Mouse (Mus musculus) left cerebral cortex, postnatal 25 days (tissue): ENCODE results near the gene Itch. TPM values are rescaled to one million over a fixed set of nuclear protein-coding genes. Genes with fewer than 3 reads are reported as not detected.
A peak's percentile ranks its signal among the peaks of the same experiment; 100 is the strongest.
"Not testable (repeated sequence)": the region's sequence is repeated elsewhere in the genome, so short reads cannot be mapped to it uniquely, and the experiment has no call there.

ENCODE experiments used
- DNase-seq, 2 experiments: peaks; one replicate each; pipeline ENCODE4 v3.0.0; 2022; ENCODE audit warnings: low spot score in 2 of 2, mixed read lengths in 1 of 2
- intact Hi-C: fragments of 180-260 bp; cut with DNase I; formaldehyde crosslinking; loops from one replicate; pipeline ENCODE4 v1.15.1; 2025
- total RNA-seq, 2 experiments: library from RNA; stranded (reverse); gene quantifications; 2 replicates each; pipeline ENCODE4 v1.2.3; 2021

Itch gene
- 10 to 100 TPM; 52.0 to 52.1 TPM for total RNA-seq

DNA sequence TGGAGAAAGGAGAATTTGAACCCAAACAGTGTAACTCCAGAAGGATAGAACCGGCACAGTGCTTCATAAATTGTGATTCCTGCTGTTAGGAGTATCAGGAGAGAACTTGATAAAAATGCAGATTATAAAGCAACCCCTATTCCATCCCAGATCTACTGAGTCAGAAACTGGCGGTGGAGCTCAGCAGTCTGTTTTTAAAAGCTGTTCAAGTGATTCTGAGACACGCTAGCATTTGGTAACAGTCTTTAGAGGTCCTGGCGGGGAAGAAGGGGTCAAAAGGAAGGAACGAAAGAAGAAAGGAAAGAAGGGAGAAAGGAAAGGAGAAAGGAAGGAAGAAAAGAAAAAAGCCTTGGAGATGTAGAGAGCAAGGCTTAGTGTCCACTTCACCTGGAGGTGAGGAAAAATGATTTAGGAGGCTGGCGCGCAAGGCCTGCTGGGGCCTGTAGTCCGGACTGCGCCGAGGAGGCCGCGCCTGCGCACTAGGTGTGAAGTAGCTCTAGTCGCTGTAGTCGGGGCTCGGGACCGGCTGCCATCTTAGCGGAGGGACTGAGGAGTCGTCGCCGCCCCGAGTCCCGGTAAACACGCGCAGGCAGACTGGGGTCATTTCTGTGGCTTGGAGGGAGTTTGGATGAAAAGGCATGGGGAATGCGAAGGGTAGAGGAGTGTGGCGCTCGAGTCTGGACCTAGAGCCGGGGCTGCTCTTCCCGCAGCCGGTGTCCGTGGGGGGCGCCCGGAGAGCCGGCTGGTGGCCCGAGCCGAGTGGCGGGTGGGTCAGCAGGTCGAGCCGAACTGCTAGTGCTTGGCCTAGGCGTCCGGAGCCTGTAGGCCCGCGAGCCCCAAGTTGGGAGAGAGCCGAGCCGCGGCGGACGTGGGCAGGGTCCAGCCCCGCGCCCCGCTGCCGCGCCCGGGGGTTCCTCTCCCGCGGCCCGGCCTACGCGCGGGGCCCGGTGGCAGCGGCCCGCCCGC, at the start of gene Itch:
Itch (plus strand) TSS at position 499 of the 966 bp plus-strand sequence.
- peak; percentile 92 to 95 for DNase-seq
- intact Hi-C loops: loop anchor here (1.0 kb wide), 1 partner anchor 59 kb away; the partner anchor contains the start of gene Ahcy

DNA sequence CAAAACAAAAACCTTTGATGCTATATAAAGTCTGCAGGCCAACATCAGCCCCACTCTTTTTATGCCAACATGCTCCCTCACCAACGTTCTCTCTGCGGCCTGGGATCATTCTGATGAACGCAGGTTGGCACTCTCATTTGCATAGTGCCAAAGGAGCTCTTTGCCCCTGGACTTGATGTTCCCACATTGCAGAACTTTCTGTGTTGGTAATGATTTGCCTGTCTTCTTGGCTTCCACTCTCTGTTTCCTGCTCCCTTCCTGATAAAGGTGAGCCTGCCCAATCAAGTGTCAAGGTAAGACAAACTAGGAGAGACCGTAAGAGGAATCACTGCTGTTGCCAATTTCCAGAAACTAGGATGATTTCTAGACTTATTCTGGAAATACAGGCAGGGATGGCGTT, 48.8 kb upstream of the Itch start:
- intact Hi-C loops: no loop called here
- DNase-seq: no peak

DNA sequence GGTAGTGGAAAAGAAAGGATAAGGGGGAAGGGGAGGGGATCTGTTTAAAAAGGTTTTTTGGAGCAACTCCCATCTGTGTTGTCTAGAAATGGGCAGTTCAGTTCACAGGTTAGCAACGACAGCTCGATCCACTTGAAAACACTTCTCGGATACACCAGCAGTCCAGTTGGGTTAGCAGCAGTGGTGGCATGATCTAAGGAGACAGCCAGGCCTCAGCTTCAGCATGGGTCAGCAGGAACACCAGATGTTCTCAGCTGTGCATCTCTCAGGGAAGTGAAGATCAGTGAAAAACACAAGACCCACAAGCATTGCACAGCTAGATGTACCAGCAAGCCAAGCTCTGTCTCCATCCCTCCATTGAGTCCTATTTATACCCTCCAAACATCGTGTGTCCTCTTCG, 47.0 kb upstream of the Itch start:
- intact Hi-C loops: no loop called here

GRCm38 (mm10) chr2:155088264-155088663, 45.0 kb upstream of the Itch start:
- intact Hi-C loops: no loop called here
- no peak for DNase-seq

More for the DNA sequence above, 47.0 kb upstream of the Itch start:
- no peak for DNase-seq

DNA sequence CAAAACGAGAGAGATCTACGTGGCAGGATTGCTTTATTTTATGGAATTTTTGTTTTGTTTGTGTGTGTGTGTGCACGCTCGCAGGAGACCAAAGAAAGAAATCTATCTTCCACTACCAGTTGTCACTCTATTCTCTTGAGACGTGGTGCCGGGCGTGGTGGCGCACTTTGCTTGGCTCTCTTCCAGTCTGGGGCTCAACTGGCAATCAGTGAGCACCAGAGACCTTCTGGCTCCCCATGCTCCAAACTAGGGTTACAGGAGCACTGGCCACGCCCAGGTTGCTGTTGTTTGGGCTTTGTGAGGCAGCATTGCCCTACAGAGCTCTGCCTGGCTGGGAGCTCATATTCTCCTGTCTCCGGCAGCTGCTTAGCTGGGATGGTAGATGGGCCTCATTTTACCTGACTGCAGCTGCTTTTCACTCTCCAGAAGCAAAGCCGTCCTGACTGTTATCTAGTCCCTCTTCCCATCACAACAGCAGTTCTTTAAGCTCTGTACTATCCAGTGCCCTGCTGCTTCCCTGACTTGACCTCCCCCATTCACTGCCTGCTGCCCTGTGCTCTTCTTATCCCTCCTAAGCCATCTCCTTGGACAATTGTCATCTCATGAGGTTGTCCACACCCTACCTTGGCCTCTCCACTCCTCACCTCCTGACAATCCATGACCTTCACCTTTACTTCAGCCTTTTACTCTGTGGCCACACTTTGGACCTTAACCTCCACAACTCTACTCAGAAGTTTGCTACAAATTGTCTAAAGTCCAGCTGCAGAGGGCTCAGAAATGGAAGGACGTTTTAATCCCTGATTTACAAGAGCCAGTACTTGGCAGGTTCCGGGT, 42.2 kb upstream of the Itch start:
- intact Hi-C loops: no loop called here
- DNase-seq: no peak

DNA sequence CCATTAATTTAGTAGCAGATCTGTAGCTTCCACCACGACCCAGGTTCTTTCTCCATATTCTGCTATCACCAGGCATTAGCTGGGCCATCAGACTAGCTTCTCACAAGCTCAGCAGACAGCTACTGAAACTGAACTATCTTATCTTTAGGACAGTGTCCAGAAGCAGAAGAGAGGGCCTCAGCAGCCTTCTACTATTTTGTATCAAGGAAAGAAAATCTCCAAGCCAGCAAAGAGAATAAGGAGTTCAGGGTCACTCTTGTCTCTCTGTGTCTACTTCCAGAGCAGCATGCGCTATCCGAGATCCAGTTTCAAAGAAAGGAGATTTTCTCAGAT, 41.6 kb upstream of the Itch start:
- intact Hi-C loops: no loop called here
- DNase-seq: no peak

- intact Hi-C loops: no loop called here
Observed at GRCm38 (mm10) chr2:155093418-155093817, 39.9 kb upstream of the Itch start.

GRCm38 (mm10) chr2:155098720-155099380, 34.5 kb upstream of the Itch start:
- no peak for DNase-seq

More at GRCm38 (mm10) chr2:155093418-155093817, 39.9 kb upstream of the Itch start:
- DNase-seq: no peak

DNA sequence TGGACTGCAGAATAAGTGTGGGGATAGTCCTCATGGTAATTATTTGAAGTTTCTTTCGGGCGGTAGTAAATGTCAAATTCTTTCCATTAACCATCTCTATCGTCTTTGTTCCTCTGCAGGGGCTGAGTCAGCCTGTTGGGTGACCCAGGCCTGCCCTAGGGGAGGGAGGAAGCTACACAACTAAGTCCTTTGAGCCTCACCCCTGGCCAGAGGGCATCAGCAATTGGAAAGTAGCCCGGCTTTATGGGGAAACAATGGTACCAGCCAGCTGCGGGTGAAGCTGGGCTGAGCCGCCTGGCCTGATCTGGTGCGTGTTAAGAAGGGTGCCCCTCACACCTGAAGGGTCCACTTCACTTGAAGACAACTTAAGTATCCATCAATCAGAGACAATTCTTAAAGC, 33.9 kb upstream of the Itch start:
- intact Hi-C loops: no loop called here
- peak in 1 of 2 experiments; percentile 21 for DNase-seq

More at GRCm38 (mm10) chr2:155098720-155099380, 34.5 kb upstream of the Itch start:
- intact Hi-C loops: no loop called here

DNA sequence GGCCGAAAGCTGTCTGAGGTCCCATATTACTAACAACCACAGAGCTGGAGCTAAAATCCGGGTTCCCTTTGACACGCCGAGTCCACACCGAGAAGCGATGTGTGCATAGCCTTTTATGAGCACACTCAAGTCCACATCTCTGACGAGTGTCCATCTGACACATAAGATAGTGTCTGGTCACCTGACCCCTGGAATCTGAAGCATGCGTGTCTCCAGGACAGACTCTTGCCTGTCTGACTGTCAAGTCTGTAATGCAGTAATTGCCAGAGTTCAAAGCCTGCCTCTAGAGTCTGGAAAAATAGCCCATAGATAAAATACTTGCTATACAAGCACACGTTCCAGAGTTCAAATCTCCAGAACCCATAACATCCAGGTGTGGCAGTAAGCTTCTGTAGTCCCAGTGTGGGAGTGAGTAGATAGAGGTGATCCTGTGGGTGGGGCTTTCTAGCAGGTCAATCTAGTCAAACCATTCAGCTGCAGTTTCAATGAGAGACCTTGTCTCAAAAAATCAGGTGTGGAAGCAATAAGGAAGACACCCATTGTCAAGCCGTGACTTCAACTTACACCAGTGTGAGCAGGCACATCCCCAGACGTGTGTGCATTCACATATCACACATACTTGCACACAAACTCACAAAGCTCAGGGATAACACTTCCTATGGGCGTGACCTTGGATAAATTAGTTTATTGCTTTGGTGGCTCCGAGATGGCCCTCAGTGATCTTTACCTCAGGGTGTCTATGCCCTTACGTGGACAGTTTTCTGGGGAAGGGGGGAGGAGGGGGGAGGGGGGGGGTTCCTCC, 33.1 kb upstream of the Itch start:
- intact Hi-C loops: no loop called here
- DNase-seq: no peak

DNA sequence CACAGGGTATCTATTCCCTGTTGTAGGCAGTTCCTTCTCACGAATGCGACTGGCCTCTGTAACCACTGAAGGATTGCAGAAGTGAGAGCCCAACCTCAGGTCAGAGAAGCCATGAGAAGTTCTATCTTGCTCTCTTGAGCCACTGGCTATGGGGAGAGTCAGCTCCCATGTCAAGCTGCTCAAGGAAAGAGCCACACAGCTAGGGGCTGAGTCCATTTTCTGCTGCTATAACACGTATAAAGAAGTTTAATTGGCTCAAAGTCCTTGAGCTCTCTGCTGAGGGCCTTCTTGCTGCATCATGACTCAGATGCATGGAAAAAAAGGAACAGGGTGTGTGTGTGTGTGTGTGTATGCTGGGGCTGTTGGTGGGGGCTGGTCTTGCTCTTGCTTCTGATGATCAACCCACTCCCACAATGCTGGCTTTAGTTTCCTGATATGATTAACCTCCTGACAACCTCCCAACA, 32.5 kb upstream of the Itch start:
- intact Hi-C loops: no loop called here
- no peak for DNase-seq

DNA sequence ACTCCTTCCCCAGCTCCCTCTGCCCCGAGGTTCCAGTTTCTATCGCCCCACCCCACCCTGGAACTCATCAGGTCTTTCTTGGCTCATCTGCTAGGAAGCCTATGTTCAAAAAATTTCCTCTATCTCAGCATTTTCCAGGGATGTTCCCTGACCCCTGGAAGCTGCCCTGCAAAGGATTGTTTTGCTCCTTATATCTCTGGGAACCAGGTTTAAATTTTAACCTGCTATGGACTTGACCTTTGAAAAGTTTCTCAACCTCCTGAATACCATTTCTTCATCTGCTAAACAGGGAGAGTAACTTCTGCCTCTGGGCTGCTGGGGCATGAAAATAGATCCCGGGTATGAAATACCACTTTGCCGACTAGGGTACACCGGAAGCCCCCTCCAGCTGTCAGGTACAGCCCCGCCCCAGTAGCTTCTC, 31.5 kb upstream of the Itch start:
- DNase-seq: no peak
- intact Hi-C loops: no loop called here

- intact Hi-C loops: no loop called here
- no peak for DNase-seq
Observed at GRCm38 (mm10) chr2:155103607-155104006, 29.7 kb upstream of the Itch start.

GRCm38 (mm10) chr2:155107276-155107675, 26.0 kb upstream of the Itch start:
- DNase-seq, intact Hi-C loops: not testable (repeated sequence)

DNA sequence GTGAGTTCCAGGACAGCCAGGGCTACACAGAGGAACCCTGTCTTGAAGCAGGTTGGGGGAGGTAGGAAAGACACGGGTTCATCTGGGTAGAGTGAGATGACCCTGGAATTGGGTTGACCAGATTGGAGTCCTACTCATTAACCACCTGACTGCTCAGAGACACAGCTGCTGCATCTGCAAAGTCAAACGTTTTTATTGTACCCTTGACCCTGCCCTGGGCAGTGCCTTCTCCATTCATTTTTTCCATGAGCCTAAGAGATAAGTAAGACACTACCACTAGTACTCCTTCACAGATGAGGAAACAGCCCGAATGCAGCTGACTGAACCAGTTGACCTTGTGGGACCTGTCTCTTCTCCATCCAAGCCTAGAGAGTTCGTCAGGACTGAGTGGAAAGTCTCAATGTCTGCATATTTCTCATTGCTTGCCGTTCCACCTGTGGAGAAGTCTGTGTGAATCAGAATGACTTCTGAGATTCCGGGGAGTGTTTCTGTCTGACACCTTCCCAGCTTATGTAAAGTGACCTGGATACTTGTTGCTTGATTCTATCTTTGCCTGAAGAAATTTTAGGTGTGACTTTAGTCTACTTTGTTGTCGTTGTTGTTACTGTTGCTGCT, 18.0 kb upstream of the Itch start:
- no peak for DNase-seq
- intact Hi-C loops: no loop called here

DNA sequence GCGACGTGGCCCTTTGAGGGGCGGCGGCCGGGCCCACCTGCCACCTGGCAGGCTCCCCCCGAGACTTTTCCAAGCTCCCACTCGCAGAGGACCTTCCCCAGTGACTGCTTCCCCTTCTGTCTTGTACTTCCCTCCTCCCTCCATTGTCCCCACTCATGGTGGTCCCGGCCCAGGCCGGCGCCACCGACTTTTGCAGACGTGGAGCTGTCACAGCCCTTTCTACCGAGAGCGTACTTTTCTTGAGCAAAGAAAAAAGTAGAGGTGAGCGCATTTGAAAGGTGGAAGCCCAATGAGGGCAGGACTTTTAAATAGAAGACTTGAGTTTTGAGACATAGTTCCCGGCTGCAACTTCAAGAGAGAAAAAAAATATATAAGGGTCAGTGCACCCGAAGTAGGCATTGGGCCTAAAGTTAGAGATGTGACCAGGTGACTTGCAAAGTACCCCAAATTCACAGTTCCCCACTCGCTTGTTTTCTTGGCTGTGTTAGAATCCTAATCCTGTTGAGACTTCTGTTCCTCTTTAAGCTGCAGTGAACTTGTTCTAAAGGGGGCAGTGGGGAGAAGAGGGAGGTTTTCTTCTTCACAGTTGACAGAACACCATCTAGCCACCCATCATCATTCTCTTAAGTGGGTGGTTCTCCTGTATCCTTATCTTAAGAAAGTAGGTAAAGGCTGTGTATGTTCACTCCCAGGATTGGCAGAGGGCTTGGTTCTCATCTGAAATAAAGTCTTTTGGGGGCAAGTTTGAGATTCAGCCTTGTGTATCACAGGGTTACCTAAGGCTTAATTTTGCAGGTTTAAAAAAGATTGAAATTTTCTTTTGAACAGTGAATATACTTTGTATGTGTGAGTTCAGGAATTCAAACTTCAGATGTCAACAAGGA, 910 bp downstream of the Itch start:
- peak in 1 of 2 experiments; percentile 13 for DNase-seq
- intact Hi-C loops: loop anchor here (1.0 kb wide), 1 partner anchor 60 kb away; the partner anchor contains the start of gene Ahcy

- no peak for DNase-seq
- intact Hi-C loops: no loop called here
Observed at GRCm38 (mm10) chr2:155135092-155135491, 1.8 kb downstream of the Itch start.

- intact Hi-C loops: no loop called here
- DNase-seq: no peak
Observed at GRCm38 (mm10) chr2:155135534-155135933, 2.2 kb downstream of the Itch start.
